Mouse (Mus musculus): ENCODE data around the gene Pbx1. TPM values are rescaled to one million over a fixed set of nuclear protein-coding genes. Genes with fewer than 3 reads are reported as not detected.

Gene Pbx1
- polyA plus RNA-seq, 1 experiment from 2014 or later, result 73.7 TPM

GRCm38 (mm10) chr1:168433671-168434070 lies 1.6 kb upstream of the Pbx1 start:
- no peaks in the 10 kb centered on the region for H3K27me3 ChIP-seq
- H3K4me2 ChIP-seq (replicated peaks), result no peak overlapping the region
- no peaks in the 10 kb centered on the region for H3K36me3 ChIP-seq
- H3K27ac ChIP-seq (replicated peaks), result no peak overlapping the region
- no peak for ATAC-seq (ENCODE audit: low FRiP score, low read depth)
- no peak overlapping the region for H3K4me3 ChIP-seq
- H3K9me3 ChIP-seq, result no peaks in the 10 kb centered on the region
- no peaks in the 10 kb centered on the region for H3K4me1 ChIP-seq
- 94% methylated on average over 3 of the region's 3 CpGs for WGBS
- no peak overlapping the region for H3K9ac ChIP-seq (replicated peaks)

DNA sequence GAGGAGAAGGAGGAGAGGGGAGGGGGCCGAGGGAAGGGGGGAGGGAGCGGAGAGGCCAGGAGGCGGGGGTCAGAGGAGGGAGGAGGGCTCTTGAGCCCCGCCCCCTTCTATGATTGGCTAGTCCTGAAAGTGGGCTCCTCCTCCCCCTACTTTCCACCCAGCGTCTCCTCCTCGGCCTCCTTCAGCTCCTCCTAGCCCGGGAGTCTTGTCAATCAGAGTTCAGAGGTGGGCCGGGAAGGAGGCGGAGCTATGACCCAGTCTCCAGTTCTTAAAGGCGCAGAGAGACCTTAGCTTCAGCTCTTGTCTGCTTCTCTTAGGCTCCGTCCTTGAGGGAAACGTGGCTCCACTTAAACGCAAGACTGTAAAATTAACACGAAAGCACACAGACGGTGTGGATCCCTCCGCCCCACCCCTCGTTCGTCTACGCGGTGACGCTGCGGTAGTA lies 233 bp upstream of the Pbx1 start:
- WGBS, result under 1% methylated on average over 19 of the region's 22 CpGs
- no peaks in the 10 kb centered on the region for H3K27me3 ChIP-seq

GRCm38 (mm10) chr1:168431711-168432231 lies 299 bp downstream of the Pbx1 start:
- no peaks in the 10 kb centered on the region for H3K9me3 ChIP-seq
- H3K4me3 ChIP-seq, result peak overlapping the region; percentile 85
- H3K27me3 ChIP-seq, result no peaks in the 10 kb centered on the region
- no peaks in the 10 kb centered on the region for H3K36me3 ChIP-seq
- under 1% methylated on average over 13 of the region's 14 CpGs for WGBS
- peak; percentile 95 for ATAC-seq (ENCODE audit: low FRiP score, low read depth)
- peak overlapping the region; percentile 91 for H3K9ac ChIP-seq (replicated peaks)
- peak overlapping the region; percentile 66 for H3K4me2 ChIP-seq (replicated peaks)
- peaks cover 16% of the 10 kb centered on the region for H3K4me1 ChIP-seq
- H3K27ac ChIP-seq (replicated peaks), result peak overlapping the region; percentile 100

More for the DNA sequence above, 233 bp upstream of the Pbx1 start:
- H3K4me3 ChIP-seq, result peak overlapping the region; percentile 85
- H3K9me3 ChIP-seq, result no peaks in the 10 kb centered on the region
- peak; percentile 99 for ATAC-seq (ENCODE audit: low FRiP score, low read depth)
- peaks cover 11% of the 10 kb centered on the region for H3K4me1 ChIP-seq
- H3K9ac ChIP-seq (replicated peaks), result no peak overlapping the region
- peak overlapping the region; percentile 66 for H3K4me2 ChIP-seq (replicated peaks)
- H3K36me3 ChIP-seq, result no peaks in the 10 kb centered on the region
- H3K27ac ChIP-seq (replicated peaks), result peak overlapping the region; percentile 100

DNA sequence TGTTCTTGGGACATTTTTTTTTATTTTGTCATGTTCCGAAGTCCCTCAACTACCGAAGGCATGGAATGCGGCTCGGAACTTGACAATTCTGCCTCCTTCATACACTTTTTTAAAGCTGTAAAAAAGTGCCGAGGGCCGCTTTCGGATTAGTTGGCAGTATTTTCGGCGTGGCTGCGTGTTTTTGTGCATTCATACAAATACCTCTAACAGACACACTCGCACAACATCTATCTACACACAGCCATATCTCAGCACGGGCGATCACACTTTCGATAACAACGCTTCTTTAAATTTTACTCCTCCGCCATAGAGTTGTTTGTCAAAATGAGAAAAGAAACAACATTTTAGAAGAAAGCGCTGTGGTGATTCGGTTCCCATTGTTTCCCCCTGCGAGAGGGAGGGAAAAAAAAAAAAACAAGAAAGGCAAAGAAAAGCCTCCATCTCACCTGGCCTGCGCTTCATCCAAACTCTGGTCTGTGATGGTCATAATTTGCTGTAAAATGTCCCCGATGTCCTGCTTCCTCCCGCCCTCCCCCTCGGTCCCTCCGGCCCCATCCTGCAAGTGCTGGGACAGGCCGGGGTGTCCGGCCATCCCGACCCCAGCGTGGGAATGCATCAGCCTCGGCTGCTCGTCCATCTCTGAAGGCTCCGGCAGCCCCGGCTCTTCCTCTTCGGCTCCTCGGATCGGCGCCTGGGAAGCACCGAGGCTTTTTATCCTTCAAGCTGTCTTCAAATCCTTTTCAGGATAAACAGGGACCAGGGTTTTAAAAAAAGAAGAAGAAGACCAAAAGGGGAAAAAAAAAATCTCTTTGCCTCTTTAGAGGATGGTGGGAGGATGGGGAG lies 981 bp downstream of the Pbx1 start:
- Histone ChIP-seq H3K4me2 (replicated peaks) (peak overlapping the region; percentile 66), H3K27me3 (no peaks in the 10 kb centered on the region), H3K4me1 (peaks cover 22% of the 10 kb centered on the region), H3K36me3 (no peaks in the 10 kb centered on the region), H3K9ac (replicated peaks) (peak overlapping the region; percentile 91), H3K27ac (replicated peaks) (peak overlapping the region; percentile 100), H3K9me3 (no peaks in the 10 kb centered on the region), H3K4me3 (peak overlapping the region; percentile 85)
- under 1% methylated on average over 37 of the region's 37 CpGs for WGBS
- no peak for ATAC-seq (ENCODE audit: low FRiP score, low read depth)

- H3K9ac ChIP-seq (replicated peaks), result peak overlapping the region; percentile 91
- peak overlapping the region; percentile 85 for H3K4me3 ChIP-seq
- H3K27me3 ChIP-seq, result no peaks in the 10 kb centered on the region
- no peak for ATAC-seq (ENCODE audit: low FRiP score, low read depth)
- 4% methylated on average over 5 of the region's 5 CpGs for WGBS
- no peaks in the 10 kb centered on the region for H3K9me3 ChIP-seq
- peak overlapping the region; percentile 100 for H3K27ac ChIP-seq (replicated peaks)
- peak overlapping the region; percentile 66 for H3K4me2 ChIP-seq (replicated peaks)
- H3K4me1 ChIP-seq, result peaks cover 31% of the 10 kb centered on the region
- no peaks in the 10 kb centered on the region for H3K36me3 ChIP-seq
Observed at GRCm38 (mm10) chr1:168429856-168430644, 2.0 kb downstream of the Pbx1 start.

- no peaks in the 10 kb centered on the region for H3K36me3 ChIP-seq
- peak overlapping the region; percentile 66 for H3K4me2 ChIP-seq (replicated peaks)
- H3K4me1 ChIP-seq, result peaks cover 38% of the 10 kb centered on the region
- H3K4me3 ChIP-seq, result peak overlapping the region; percentile 85
- WGBS, result 0% methylated on average over 5 of the region's 5 CpGs
- no peak for ATAC-seq (ENCODE audit: low FRiP score, low read depth)
- H3K27ac ChIP-seq (replicated peaks), result peak overlapping the region; percentile 100
- no peaks in the 10 kb centered on the region for H3K9me3 ChIP-seq
- no peaks in the 10 kb centered on the region for H3K27me3 ChIP-seq
- peak overlapping the region; percentile 91 for H3K9ac ChIP-seq (replicated peaks)
Observed at GRCm38 (mm10) chr1:168429406-168429805, 2.7 kb downstream of the Pbx1 start.

DNA sequence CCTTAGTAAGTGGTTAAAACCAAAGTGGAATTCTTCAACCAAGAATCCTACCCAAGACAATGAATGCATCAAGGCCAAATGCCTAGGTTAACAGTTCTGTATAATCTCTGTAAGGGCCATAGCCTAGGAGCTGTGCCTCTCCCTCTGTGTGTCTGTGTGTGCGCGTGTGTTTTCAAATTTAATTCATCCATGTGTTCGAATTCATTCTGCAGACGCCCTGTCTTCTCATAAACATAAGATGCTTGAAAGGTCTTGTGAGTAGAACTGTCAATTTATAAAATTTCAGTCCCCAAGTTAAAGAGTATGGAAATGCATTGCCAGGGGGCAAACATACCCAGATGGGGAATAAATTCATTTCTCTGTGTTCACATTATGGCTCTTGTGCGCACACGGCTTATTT lies 3.8 kb downstream of the Pbx1 start:
- peak overlapping the region; percentile 60 for H3K9ac ChIP-seq (replicated peaks)
- H3K4me1 ChIP-seq, result peaks cover 49% of the 10 kb centered on the region
- WGBS, result 19% methylated on average over 6 of the region's 6 CpGs
- peak overlapping the region; percentile 66 for H3K4me2 ChIP-seq (replicated peaks)
- no peaks in the 10 kb centered on the region for H3K36me3 ChIP-seq
- no peaks in the 10 kb centered on the region for H3K27me3 ChIP-seq
- ATAC-seq (ENCODE audit: low FRiP score, low read depth), result no peak
- H3K4me3 ChIP-seq, result peak overlapping the region; percentile 85
- H3K27ac ChIP-seq (replicated peaks), result peak overlapping the region; percentile 69
- no peaks in the 10 kb centered on the region for H3K9me3 ChIP-seq

GRCm38 (mm10) chr1:168427596-168427995 lies 4.5 kb downstream of the Pbx1 start:
- WGBS, result 3% methylated on average over 4 of the region's 4 CpGs
- 0 out of 2 replicates have a peak, but pooled peaks cover 2% of the 10 kb centered on the region for H3K36me3 ChIP-seq
- no peaks in the 10 kb centered on the region for H3K27me3 ChIP-seq
- peak overlapping the region; percentile 85 for H3K4me3 ChIP-seq
- peak overlapping the region; percentile 69 for H3K27ac ChIP-seq (replicated peaks)
- H3K4me1 ChIP-seq, result peaks cover 51% of the 10 kb centered on the region
- no peak for ATAC-seq (ENCODE audit: low FRiP score, low read depth)
- peak overlapping the region; percentile 60 for H3K9ac ChIP-seq (replicated peaks)
- peak overlapping the region; percentile 66 for H3K4me2 ChIP-seq (replicated peaks)
- H3K9me3 ChIP-seq, result no peaks in the 10 kb centered on the region

DNA sequence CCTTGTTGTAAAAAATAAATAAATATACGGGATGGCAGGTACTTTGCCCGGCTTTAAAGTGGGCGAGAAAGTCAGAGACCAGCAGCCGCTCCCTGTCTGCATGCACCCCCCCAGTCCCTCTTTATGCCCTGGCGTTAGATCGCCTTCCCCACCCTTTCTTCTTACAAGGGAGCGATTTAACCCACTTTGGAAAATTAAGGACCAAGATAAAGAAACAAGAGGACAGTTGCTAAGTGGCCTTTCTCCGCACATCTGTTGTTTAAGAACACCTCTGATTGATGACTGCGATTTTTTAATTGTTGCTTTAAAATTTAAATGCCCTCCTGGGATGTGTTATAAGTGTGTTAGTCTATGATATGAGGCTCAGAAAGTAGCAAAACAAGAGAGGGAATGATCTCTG lies 5.2 kb downstream of the Pbx1 start:
- H3K4me1 ChIP-seq, result peaks cover 51% of the 10 kb centered on the region

DNA sequence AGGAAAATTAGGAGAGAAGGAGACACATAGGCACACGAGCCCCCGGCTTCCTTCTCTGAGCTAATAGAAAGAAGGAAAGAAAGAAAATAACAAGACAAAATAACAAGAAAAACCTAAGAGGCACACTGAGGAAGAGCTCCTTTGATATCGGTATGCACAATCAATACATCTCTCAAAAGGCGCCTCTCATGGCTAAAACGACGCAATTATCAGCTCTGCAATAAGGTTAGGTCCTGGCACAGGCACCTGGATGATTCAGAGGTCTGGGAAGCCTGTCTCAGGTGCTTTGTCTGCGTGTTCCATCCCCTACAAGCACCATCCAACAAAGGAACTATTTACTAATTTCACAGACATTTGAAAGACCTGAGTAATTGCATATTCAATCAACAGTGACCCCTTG lies 5.8 kb downstream of the Pbx1 start:
- H3K27ac ChIP-seq (replicated peaks), result peak overlapping the region; percentile 27
- WGBS, result 56% methylated on average over 7 of the region's 7 CpGs
- peak overlapping the region; percentile 28; the same call in 1 of the 2 replicates for H3K9ac ChIP-seq (replicated peaks)

More for the DNA sequence above, 5.2 kb downstream of the Pbx1 start:
- no peak for ATAC-seq (ENCODE audit: low FRiP score, low read depth)
- Histone ChIP-seq H3K4me2 (replicated peaks) (peak overlapping the region; percentile 66), H3K27me3 (no peaks in the 10 kb centered on the region), H3K9me3 (no peaks in the 10 kb centered on the region), H3K9ac (replicated peaks) (peak overlapping the region; percentile 60), H3K27ac (replicated peaks) (peak overlapping the region; percentile 69; the same call in 1 of the 2 replicates), H3K4me3 (peak overlapping the region; percentile 85), H3K36me3 (peaks cover 9% of the 10 kb centered on the region; the same call in 1 of the 2 replicates)
- 51% methylated on average over 9 of the region's 9 CpGs for WGBS

GRCm38 (mm10) chr1:168425017-168425705 lies 6.9 kb downstream of the Pbx1 start:
- ATAC-seq (ENCODE audit: low FRiP score, low read depth), result no peak
- Histone ChIP-seq H3K4me1 (peaks cover 51% of the 10 kb centered on the region), H3K27ac (replicated peaks) (no peak overlapping the region), H3K4me3 (peak overlapping the region; percentile 19; the same call in 1 of the 2 replicates), H3K4me2 (replicated peaks) (peak overlapping the region; percentile 66), H3K9me3 (no peaks in the 10 kb centered on the region), H3K27me3 (no peaks in the 10 kb centered on the region), H3K9ac (replicated peaks) (no peak overlapping the region; the same call in 1 of the 2 replicates), H3K36me3 (peaks cover 17% of the 10 kb centered on the region; the same call in 1 of the 2 replicates)
- 24% methylated on average over 5 of the region's 5 CpGs for WGBS

More for the DNA sequence above, 5.8 kb downstream of the Pbx1 start:
- no peak for ATAC-seq (ENCODE audit: low FRiP score, low read depth)
- no peaks in the 10 kb centered on the region for H3K27me3 ChIP-seq
- H3K9me3 ChIP-seq, result no peaks in the 10 kb centered on the region
- H3K4me1 ChIP-seq, result peaks cover 51% of the 10 kb centered on the region
- H3K4me2 ChIP-seq (replicated peaks), result peak overlapping the region; percentile 66
- H3K4me3 ChIP-seq, result peak overlapping the region; percentile 85
- H3K36me3 ChIP-seq, result peaks cover 9% of the 10 kb centered on the region; the same call in 1 of the 2 replicates
